Mouse (Mus musculus): Measurements from ENCODE around the gene Ckap5. TPM values are rescaled to one million over a fixed set of nuclear protein-coding genes. Genes with fewer than 3 reads are reported as not detected.

The Ckap5 gene
- total RNA-seq, 2 experiments from 2014 or later, result 120 to 134 TPM

DNA sequence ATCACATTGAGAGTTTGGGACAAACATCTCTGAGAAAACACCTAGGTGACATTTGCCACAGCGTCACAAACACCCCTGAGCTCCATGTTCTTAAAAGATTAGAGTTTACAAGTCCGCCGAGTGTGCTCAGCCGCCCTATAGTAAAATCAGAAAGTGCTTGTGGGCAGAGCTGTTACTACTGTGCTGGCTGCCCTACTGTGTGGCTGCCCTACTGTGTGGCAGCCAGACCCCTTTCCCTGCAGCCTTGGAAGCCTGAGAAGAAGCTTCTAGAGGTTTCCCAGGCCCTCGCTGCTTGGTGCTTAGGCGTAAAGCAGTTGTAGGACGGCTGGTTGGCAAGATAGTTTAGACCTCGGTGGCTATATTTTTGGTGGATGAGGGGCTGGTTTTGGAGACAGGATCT lies 133.1 kb downstream of the Ckap5 start:
- no peak for DNase-seq (ENCODE audit: extremely low spot score in 1 of 2, low spot score in 2 of 2)
- intact Hi-C loops (cut with DNase I), result no loop called here
- Histone ChIP-seq H3K27ac (no peak overlapping the region), H3K4me3 (no peak overlapping the region)
- TF ChIP-seq CTCF (IDR thresholded peaks at IDR 0.05), result no peak

DNA sequence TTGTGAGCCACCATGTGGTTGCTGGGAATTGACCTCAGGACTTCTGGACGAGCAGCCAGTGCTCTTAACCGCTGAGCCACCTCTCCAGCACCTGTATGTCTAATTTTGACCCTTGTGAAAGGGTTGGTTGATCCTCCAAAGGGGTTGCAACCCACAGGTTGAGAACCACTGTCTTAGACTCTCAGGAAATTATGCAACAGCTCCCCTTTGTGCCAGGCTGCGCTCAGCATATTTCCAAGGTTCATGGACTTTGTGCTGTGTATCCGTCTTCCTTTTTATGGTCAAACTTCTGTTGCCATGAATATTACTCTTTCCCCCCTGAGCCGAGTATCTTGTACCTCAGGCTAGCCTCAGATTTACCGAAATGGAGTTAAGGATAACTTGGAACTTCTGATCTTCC lies 134.4 kb downstream of the Ckap5 start:
- TF ChIP-seq CTCF (IDR thresholded peaks at IDR 0.05), result no peak
- Histone ChIP-seq H3K4me3 (no peak overlapping the region), H3K27ac (no peak overlapping the region)
- no peak for DNase-seq (ENCODE audit: extremely low spot score in 1 of 2, low spot score in 2 of 2)
- intact Hi-C loops (cut with DNase I), result no loop called here

DNA sequence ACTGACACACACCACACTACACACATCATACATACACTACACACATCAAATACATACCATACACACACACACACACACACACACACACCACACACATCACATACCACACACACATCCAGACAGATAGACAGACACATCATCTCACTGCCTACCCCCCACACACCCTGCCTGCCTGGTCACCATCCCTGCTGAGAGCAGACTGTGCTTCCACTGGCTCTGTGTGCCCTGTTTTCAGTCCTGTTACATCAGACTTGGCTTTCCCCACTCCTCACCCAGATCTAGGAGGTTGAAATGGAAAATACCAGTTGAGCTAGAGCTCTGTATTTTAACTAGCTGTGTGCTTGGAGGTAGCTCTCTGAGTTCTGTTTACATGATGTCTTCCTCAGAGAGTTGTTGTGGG lies 138.2 kb downstream of the Ckap5 start:
- DNase-seq (ENCODE audit: extremely low spot score in 1 of 2, low spot score in 2 of 2), result no peak
- Histone ChIP-seq H3K27ac (no peak overlapping the region), H3K4me3 (no peak overlapping the region)
- intact Hi-C loops (cut with DNase I), result no loop called here
- TF ChIP-seq CTCF (IDR thresholded peaks at IDR 0.05), result no peak

DNA sequence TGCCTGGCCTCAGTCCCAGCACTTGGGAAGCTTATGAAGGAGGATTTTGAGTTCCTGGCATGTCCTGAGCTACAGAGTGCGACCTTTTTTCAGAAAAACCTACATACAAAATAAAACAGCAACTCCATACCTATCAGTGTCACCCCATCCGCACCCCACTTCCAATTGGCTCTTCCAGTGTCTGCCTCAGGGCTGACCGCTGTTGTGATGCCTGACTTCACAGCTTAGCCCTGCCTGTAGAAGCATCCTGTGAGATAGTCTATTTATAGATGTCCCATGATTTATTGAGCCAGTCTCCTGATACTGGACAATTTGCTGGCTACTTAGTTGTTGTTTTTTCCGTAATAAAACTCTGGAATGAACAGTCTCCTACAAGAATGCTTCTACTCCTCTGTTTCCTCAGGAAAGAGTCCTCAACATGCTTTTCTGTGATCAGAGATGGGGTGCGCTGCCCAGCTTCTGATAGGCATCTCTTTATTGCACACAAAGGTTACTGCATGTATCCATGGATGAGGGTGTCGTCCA lies 139.9 kb downstream of the Ckap5 start:
- Histone ChIP-seq H3K4me3 (no peak overlapping the region), H3K27ac (no peak overlapping the region)
- TF ChIP-seq CTCF (IDR thresholded peaks at IDR 0.05), result no peak
- intact Hi-C loops (cut with DNase I), result no loop called here
- DNase-seq (ENCODE audit: extremely low spot score in 1 of 2, low spot score in 2 of 2), result no peak

DNA sequence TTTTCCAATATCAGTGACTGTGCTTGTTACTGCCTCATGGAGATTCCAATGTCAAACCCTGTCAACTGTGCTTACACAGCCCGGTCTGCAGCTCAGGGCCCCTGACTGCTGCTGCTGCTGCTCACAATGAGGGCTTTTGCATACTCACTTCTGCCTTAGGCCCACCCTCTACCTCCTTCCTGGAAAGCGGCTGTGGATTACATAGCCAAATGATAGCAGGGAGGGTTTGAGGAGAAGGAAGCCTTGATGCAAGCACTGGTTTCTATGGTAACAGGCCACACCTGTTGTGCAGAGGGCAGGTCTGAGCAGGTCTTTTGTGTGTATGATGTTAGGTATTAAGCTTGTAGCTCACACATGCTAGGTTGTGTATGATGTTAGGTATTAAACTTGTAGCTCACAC lies 141.2 kb downstream of the Ckap5 start:
- Histone ChIP-seq H3K4me3 (no peak overlapping the region), H3K27ac (no peak overlapping the region)
- intact Hi-C loops (cut with DNase I), result no loop called here
- TF ChIP-seq CTCF (IDR thresholded peaks at IDR 0.05), result no peak
- no peak for DNase-seq (ENCODE audit: extremely low spot score in 1 of 2, low spot score in 2 of 2)

DNA sequence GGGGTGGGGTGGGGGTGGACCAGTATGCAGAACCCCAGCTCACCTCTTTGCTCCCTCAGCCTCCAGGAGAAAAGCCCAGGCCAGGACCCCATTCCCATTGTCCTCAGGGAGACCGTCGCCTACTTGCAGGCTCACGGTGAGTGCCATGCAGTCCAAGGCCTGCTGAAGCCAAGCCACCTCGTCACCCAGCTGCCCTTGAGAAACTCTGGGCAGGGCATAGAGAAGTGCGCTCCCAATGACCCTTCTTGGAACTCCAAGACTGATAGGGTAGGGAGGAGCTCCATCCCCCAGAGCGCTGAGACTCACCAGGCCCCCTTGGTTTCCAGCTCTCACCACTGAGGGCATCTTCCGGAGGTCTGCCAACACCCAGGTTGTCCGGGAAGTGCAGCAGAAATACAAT lies 142.8 kb downstream of the Ckap5 start:
- Histone ChIP-seq H3K4me3 (no peak overlapping the region), H3K27ac (no peak overlapping the region)
- no peak for TF ChIP-seq CTCF (IDR thresholded peaks at IDR 0.05)
- intact Hi-C loops (cut with DNase I), result no loop called here
- DNase-seq (ENCODE audit: extremely low spot score in 1 of 2, low spot score in 2 of 2), result no peak

DNA sequence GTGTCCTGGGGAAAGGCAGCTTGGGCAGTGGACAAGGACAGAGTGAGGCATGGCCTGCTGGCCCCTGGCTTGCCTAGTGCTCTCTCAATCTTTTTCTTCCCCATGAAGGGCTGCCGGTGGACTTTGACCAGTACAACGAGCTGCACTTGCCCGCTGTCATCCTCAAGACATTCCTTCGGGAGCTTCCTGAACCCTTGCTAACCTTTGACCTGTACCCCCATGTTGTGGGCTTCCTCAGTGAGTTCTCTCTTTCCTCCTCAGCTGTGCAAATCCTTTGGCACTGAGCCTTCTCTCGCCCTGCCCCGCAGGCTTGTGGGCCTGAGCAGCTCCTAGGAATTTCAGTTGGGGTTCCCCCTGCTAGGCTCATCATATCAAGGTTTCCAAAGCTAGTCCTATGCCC lies 143.5 kb downstream of the Ckap5 start:
- intact Hi-C loops (cut with DNase I), result no loop called here
- no peak overlapping the region for H3K4me3 ChIP-seq
- no peak for TF ChIP-seq CTCF (IDR thresholded peaks at IDR 0.05)
- H3K27ac ChIP-seq, result no peak overlapping the region
- no peak for DNase-seq (ENCODE audit: extremely low spot score in 1 of 2, low spot score in 2 of 2)

Other genes with a start within 250 kb of the Ckap5 start
- 100 to 1,000 TPM in 1 of 2 experiments, 10 to 100 TPM in 1; 90.6 to 107 TPM for gene 1110051M20Rik, start 82.1 kb upstream of the Ckap5 start, total RNA-seq (2021)
- gene Lrp4, start 69.3 kb upstream of the Ckap5 start, total RNA-seq (2021), result 10 to 100 TPM; 25.3 to 27.3 TPM
- under 1 TPM in 1 of 2 experiments, not detected in 1; 0.14 TPM for gene F2, start 109.7 kb downstream of the Ckap5 start, total RNA-seq (2021)
- gene Zfp408, start 123.0 kb downstream of the Ckap5 start, total RNA-seq (2021), result 10 to 100 TPM; 11.7 TPM
- 10 to 100 TPM; 74.2 to 80.4 TPM for gene Arhgap1, start 123.1 kb downstream of the Ckap5 start, total RNA-seq (2021)
- 10 to 100 TPM; 83.7 to 84.1 TPM for gene Atg13, start 183.8 kb downstream of the Ckap5 start, total RNA-seq (2021)
- gene Harbi1, start 184.1 kb downstream of the Ckap5 start, total RNA-seq (2021), result 1 to 10 TPM; 4.9 to 6.5 TPM
- 10 to 100 TPM; 55.9 to 56.3 TPM for gene Ambra1, start 203.4 kb downstream of the Ckap5 start, total RNA-seq (2021)

All from left cerebral cortex, adult 2 months (tissue).